Mouse (Mus musculus): ENCODE data around the gene Cftr.

Cftr gene

DNA sequence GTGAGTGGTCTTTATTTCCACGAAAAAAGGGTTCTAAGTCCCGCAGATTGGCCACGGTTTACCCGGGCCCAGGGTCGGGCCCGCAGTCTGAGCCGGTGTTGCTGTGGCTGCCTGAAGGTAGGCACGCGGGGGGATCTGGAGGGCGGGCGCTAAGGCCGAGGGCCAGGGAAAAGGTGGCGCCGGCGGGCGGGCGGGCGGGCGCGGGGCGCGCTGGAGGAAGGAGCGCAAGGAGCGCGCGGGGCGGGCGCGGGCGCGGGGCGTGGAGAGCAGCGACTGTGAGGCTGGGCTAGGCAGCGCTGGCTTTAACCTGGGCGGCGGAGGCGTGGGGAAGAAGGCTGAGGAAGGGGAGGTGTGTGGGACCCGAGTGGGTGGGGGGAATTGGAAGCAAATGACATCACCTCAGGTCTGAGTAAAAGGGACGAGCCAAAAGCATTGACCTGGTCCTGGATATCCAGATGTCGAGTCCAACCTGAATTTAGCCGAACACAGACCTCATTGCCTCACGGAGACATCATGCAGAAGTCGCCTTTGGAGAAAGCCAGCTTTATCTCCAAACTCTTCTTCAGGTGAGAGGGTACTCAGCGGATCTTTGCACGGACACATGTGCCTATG is at the start of gene Cftr:
Cftr (plus strand) TSS at position 377 of the 612 bp plus-strand sequence.
- in situ Hi-C loops (cut with MboI) = no loop called here

DNA sequence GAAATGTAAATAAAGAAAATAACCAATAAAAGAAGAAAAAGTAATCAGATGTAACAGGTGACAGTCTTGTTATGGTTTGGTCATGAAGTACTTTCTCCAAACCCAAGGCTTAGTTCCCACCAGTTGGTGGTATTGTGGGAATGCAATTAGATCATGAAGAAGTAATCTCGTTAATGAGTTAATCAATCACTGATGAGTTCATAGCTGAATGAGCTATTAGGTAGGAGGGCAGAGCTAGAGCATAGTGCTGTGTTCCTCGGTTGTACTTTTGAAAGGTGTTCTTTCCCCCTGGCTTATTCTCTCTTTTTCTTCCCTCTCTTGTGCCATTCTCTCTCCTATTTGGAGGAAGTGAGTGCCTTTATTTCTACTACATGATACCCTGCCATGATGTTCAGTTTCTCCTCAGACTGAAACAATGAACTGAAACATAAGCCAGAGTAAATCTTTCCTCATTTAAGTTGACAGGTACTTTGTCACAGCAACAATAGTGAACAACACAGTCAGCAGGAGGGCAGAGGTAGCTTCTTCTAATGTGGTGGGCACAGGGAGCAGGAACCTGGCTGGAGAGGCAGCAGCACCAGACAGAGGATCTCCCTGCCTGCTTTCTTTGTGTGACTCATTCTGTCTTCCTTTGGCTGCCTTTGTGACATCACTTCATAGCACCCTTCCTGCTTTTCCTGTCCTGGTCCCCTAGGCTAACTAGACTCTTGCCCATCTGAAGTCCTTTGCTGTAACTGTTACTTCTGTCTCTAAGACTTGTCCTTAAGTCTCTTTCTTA is 43.1 kb upstream of the Cftr start:
- in situ Hi-C loops (cut with MboI) = no loop called here

DNA sequence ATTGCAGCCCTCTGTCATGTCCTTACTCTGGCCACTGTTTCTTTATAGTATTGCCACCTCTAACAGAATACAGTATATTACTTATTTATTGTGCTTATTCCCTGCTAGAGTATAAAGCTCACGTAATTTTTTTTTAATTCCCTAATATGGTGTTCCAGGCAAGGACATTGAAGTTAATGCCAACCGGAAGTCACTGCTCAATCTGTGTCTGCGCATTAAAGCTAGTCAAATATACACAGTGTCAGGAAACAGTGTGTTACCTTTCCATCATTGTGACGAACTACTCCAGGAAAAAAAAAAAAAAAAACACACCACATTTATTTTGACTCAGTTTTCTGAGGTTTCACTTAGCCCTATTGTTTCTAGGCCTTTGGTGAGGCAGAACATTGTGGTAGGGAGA is 42.4 kb upstream of the Cftr start:
- in situ Hi-C loops (cut with MboI) = no loop called here

DNA sequence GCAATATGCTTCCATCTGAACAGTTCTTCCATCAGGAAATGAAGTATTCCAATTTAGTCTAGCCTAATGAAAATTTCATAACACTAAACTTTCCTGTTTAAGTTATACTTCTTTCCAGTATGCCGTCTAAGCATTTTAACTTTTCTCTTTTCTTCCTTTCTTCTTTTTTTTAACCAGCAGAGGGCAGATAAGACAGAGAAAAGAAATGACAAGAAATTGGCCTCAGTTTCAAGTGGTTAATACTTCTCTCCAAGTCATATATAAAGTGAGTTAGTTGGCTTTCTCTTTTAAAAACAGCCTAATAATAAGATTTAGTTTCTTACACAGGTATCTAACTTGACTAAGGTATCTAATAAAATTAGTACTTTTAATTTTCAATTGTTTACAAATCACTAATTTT is 35.2 kb upstream of the Cftr start:
- in situ Hi-C loops (cut with MboI) = no loop called here

DNA sequence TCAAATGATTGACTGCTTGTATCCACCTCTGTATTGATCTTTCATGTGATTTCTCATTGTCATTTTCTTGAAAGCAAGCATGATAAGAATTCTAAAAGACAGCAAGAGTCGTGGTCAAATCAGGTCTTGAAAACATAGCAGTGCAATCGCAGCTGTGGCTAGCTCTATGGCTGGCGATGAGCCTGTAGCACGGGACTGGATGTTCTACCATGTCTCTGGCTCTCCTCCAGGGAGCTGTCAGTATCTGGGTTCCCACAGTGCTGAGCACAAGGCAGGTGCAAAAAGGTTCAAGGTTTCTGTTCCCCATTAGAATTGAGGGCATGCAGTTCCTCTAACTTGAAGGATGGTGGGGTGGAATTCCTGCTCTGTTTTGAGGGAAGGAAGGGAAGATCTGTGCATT is 17.5 kb upstream of the Cftr start:
- in situ Hi-C loops (cut with MboI) = no loop called here

DNA sequence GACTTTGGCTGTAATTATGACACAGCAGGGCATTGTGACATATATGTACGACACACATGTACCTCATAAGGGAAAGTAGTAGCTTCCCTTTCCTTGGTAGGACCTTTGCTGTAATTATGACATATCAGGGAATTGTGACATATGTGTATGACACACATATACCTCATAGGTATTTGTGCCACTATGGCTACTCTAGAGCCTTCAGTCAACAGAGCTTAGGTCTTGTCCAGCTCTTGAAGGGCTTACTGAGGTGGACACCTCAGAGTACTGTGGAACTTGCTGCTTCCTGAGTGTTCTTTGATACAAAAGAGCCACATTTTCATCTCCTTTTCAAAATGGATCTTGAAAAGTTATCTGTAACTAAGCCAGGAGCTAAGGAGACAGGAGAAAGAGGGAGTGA is 869 bp upstream of the Cftr start:
- in situ Hi-C loops (cut with MboI) = no loop called here

DNA sequence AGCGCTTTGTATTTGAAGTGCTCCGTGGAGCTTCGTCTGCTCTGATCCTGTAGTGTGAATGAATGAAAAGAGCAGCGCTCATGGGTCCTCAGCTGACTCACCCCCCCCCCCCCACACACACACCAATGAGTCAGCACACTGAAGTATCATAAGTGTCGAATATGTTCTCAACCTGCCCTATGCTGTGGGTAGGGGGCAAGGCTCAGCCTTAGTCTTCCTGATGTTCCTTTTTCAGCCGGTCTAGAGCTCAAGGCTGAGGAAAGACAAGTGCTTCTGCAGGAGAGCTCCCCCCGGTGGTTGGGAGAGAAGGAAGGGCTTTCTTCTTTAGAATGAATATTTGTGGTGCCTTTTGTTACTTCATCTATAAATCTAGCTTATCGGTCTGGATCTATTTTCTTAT is 1.1 kb downstream of the Cftr start:
- in situ Hi-C loops (cut with MboI) = no loop called here

DNA sequence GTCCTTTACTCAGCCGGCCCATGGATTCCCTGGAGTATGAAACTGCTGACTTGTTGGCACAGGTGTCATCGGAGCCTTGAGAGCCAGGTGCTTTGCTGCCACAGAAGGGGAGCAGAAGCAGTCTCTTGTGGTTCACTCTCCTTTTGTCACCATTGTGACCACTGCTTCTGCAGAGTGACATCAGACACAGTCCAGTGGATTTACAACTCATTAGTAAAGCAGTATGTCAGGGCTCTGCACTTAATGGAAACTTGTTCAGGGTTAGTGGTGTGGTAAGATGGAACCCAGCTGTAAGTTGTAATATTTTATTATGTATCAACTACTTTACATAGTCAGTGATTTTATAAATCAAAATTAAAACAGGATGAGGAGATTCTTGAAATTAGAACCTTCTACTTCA is 7.0 kb downstream of the Cftr start:
- in situ Hi-C loops (cut with MboI) = no loop called here

DNA sequence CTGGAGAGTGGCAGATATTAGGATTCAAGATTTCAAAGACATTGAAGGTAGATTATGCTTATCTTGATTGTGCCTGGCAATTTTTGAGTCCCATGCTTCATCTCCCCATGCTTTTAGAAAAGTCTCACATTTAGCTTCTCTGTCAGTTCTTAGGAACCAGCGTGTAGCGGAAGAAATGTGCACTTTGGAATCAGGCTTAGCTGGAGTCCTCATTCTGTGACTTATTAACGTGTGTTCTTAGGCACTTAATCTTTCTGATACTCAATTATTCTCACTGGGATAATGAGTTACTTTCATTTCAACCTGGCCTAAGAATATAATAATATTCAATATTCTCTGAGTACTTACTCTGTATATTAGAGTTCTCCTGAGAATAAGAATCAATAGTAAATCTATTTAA is 10.2 kb downstream of the Cftr start:
- in situ Hi-C loops (cut with MboI) = no loop called here

DNA sequence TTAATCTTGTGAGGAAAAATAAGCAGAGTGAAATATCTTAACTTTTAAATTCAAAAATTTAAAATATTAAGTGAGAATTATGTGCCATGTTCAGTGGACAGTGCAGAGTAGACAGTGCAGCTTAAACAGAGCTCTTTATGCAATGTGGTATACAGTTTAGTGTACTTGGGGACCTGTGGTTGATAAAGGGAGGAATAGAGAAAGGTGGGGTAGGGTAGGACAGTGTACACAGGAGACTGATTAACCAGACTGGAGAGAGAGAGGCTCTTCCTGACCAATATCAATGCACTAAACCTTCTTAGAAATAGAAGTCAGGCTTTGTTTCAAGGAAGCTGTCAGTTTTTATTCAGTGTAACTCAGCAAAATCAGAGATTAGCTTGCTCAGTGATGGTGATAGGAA is 12.4 kb downstream of the Cftr start:
- in situ Hi-C loops (cut with MboI) = no loop called here

DNA sequence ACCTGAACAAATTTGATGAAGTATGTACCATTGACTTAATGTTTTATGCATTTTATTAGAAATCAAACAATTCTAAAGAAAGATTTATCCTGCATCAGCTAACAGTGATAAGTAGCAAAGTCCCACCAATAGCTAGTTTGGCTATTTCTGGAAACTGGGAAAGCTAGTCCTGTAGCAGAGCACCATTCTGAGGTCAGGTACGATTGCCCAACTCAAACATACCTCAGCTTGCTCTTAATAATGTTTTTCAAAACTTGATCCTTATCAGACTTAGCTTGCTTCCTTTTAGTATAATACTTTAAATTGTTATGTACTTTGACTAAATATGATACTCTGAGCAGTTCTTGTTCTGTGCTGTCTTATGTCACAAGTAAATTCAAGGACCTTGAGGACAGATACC is 50.2 kb downstream of the Cftr start:
- in situ Hi-C loops (cut with MboI) = no loop called here

DNA sequence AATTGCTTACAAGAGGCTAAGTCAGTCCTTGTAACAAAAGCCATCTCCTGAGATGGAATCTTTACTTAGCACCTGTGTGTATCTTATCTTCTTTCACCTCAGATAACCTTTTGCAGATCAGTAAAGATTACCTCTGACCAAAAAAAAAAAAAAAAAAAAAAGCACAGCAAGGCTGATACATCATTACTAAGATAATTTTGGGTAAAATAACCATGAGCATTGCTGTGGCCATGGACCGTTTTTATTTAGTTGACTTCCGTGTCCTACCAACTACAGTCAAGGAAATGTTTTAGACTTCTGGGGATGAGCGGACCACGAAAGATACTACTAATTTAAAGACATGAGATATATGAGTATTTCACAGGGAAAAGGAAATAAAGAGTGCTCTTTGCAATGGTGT is 52.7 kb downstream of the Cftr start:
- in situ Hi-C loops (cut with MboI) = no loop called here

DNA sequence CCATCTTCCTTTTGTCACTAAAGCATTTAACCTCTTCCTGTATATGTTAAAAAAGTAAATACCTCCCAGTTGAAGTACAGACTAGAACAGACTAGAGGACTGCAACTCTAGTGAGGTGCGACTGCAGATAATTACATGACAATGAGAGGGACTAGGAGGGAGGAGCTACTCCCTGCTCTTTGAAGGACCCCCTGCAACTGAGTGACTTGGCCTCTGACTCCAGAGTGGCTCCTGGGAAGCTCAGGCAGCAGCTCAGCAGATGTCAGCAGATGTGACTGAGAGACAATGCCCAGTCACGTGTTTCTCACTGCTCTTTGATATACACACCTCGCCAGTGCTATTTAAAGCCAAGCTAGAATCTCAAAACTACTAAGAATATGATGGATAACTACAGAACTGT is 54.7 kb downstream of the Cftr start:
- in situ Hi-C loops (cut with MboI) = no loop called here

DNA sequence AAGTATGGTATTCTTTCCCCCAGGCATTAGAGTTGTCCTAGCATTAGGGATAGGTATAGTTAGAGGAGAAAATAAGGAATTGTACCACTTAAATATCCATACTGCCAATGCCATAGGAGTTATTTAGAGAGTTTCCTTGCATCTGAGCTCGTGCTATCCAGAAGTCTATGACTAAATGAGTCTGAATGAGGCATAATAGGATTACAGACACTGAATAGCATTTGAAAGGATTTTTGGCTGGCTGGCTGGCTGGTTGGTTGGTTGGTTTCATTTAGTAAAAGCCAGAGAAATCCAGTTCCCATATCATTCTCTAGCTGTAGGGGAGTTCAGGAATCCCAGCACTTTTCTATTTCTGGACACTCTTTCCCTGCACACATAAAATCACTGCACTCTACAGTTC is 76.0 kb downstream of the Cftr start:
- in situ Hi-C loops (cut with MboI) = no loop called here

DNA sequence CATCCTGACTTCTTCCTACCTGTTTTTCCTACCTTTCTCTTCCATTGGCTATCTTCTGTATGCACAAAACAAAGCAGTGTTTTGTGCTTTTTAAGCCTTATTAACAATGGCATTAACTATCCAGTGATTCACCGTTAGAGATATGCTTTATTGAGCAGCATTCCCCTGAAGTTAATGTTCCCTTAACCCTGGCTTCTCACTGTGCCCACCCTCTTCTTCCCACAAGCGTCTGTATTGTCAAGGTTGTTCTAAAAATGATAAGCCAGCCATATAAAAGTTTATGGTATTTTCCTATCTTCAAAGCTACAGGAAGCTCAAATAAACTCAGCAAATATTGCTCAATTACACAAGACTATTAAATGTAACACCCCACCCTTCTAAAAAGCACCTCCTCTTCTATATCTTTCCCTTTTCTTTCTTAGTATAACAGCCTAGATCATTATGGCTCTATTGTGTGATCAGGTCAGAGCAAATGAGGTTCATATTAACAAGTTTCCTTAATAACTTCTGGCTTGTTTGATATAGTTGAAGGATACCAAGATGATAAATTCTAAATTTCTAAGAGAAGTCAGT is 77.5 kb downstream of the Cftr start:
- in situ Hi-C loops (cut with MboI) = no loop called here

DNA sequence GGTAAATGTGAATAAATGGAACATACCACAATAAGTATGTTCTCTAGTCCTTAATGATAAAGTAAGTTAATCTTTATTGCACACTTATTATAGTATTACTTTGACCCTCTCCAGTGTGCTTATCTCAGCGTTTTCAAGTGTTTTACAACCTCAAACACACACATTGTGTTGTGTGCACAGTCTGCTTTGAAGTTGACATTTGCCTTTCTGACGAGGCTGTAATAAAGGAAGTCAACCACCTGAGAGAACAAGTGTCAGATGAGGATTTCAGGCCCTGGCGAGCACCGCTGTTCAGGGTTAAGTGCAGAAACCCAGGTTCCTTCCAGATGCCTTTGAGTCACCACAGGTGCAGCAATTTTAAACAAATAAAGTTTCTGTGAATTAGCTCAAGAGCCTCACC is 78.0 kb downstream of the Cftr start:
- in situ Hi-C loops (cut with MboI) = no loop called here

DNA sequence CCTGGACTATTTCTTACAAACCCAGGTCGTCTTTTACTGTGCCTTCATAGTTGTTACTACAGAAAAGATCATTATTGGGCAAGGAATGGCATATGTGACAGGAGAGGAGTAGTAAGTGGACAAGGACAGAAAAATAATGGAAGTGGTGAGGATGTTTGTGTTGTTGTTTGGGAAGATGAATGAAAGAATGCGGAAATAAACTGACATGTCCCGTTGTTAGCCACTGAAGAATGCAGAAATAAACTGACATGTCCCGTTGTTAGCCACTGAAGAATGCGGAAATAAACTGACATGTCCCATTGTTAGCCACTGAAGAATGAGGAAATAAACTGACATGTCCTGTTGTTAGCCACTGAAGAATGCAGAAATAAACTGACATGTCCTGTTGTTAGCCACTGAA is 84.1 kb downstream of the Cftr start:
- in situ Hi-C loops (cut with MboI) = no loop called here

DNA sequence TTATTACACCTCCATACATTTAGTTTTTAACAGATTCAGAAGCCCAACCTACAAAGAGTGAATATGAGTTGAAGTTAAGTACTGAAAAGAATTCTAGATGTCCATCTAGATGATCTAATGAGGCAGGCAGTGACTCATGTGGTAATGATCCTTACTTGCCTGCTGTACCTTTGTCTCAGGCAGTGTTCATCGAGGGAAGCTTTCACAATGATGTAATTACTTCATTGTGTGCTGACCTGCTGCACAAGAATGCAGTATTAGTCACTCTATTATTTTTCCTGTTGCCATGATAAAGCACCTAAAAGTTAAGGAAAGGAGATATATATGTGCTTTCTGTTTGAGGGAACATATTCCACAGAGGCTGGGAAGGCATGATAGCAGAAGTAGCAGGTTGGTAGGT is 100.5 kb downstream of the Cftr start:
- in situ Hi-C loops (cut with MboI) = no loop called here

DNA sequence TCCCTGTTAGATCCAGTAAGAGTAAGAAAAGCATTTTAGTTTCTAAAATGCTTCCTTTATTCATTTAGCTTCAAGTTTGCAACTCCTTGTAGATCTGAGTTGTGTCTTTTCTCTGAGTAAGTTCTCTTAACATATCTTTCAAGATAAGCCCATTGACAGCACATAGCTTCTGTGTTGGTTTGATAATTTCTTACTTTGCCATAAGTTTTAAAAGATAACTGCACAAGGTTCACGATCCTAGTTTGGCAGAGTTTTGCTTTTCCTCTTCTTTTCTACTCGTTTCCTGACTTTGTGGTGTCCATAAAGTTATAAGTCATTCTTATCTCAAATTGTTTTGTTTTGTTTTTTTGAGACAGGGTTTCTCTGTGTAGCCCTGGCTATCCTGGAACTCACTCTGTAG is 130.3 kb downstream of the Cftr start:
- in situ Hi-C loops (cut with MboI) = no loop called here

DNA sequence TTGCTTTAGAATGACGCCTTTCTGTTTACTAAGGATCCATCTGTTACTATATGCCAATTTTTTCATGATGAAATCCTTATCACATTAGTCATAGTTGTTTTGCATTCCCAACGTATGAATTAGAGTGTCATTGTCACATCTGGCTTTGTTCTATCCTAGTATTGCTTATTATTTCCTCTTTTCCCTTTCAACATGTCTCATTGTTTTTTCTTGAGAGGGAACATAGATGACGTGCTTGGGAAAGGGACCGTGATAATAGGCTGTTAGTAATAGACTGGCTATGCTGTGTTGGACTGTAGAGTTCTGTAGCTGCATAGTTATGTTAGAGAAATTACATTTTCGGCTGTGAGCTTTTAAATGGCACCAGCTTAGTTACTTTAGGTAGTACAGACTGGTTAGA is 131.6 kb downstream of the Cftr start:
- in situ Hi-C loops (cut with MboI) = no loop called here

DNA sequence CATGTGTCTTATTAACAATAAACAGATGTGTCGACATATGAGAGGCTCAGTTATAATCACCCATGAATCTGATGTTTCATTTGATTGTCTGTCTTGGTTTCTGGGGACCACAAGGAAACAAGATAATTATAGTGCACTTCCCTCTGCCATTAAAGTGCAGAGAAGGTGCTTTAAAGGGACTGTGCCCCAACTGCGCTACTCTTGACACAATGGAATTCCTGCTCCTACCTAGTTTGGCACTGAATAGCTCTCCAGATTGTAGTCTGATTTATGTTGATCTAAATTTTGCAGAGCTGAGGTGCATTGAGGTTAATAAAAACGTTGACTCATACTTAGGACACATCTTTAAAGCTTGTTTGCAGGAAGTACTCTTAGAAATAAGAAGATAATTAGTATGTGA is 132.7 kb downstream of the Cftr start:
- in situ Hi-C loops (cut with MboI) = no loop called here

DNA sequence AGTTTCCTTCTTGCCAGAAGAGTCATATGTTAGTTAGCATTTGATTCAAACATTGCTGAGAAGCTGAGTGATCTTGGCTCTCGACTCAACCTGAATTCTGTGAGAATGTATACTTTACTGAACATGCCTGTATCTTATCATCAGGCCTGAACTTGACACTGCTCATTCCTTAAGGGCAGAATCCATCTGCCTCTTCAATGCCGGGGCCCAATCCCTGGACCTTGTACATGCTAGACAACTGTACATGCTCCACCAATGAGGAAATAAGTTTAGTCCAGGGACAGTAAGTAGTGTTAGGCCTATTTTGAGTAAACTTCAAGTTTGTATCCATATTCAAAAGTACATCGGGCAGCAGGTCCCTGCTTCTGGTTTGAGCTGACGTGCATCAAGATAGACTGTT is 134.6 kb downstream of the Cftr start:
- in situ Hi-C loops (cut with MboI) = no loop called here

DNA sequence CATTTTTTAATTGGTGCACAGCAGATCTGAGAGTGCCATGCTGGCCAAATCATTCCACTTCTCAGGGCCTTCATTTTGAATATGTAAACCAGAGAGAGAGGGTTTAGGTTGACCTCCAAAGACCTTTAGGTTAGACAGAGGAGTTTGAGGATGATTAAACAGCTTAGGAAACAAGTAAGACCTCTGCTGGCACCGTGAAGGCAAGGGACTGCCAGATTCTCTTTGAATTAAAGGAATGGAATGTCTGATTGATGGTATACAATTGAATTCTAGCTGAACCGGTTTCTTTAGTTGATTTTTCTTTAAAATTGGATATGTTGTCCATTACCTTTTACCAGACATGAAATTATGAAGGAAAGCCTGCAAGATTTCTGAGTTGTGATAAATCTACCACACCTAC is 140.5 kb downstream of the Cftr start:
- in situ Hi-C loops (cut with MboI) = no loop called here

Data from mature B cell (primary cell).